Mouse (Mus musculus) cerebellum, adult 2 months (tissue): ENCODE measurements around the gene Sec16b.

Experiments used
- CTCF ChIP-seq: fragments of 200-500 bp; IDR thresholded peaks from 2 replicates; pipeline ENCODE4 v1.5.1; 2011; ENCODE audit warnings: low read depth, mild to moderate bottlenecking, control low read depth, low read length, moderate library complexity, borderline replicate concordance; ENCODE audit not compliant: insufficient read depth
- POLR2A ChIP-seq: fragments of 200-500 bp; IDR thresholded peaks from 2 replicates; pipeline ENCODE4 v1.6.1; 2011; ENCODE audit warnings: low read length, control low read depth, borderline replicate concordance; ENCODE audit not compliant: insufficient read depth

GRCm38 (mm10) chr1:157500657-157501056, 5.9 kb upstream of the Sec16b start:
- TF ChIP-seq POLR2A, result no peak
- TF ChIP-seq CTCF, result no peak
